Mouse (Mus musculus) liver, postnatal 0 days (tissue): ENCODE data around the gene Rspo1.

Experiments used
- CTCF ChIP-seq: sonication (generic); IDR thresholded peaks from 2 replicates; pipeline ENCODE4 v1.5.1; 2016; ENCODE audit warnings: antibody characterized with exemption, low read depth
- EP300 ChIP-seq: IDR thresholded peaks from 2 replicates; pipeline ENCODE4 v1.6.1; 2016; ENCODE audit warnings: antibody characterized with exemption, low read depth, mild to moderate bottlenecking

DNA sequence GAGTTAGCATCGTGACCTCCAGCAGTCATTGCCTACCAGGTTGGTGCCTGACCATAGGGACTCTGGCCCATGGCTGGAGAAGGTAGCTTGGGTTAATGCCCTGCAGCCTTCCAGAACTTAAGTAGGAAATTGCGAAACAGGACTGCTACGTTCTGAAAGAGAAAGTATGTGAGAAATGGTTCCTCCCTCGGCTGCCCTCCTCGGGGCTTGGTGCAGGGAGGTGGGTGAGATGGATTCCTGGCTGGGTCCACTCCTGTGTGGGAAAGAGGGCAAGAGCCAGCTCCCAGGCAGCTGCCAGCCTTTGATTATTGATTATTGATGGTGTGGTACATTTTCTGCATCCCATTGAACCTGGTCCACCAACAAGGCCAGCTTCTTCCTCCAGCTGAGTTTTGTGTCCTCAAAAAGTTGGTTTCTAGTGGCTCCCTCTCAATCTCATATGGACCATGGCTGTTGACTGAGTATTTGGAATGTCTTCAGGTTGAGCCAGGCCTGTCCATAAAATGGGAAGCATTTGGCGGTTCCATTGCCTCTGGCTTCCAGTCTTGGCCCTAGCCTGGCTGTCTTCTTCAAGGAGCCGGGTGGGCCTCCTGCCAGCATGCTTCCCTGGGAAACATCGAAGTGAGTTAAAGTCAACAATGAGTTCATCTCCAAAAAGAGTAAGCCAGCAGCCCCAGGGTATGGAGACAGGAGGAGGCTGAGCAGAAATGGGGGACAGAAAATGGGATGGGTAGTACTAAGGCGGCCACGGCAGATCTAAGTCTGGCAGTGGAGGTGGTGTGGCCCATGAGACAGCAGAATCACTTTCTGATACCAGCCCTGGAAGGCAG, 29.8 kb downstream of the Rspo1 start, which contains the start of gene Gnl2:
- TF ChIP-seq CTCF (no peak), EP300 (no peak)
